Mouse (Mus musculus): ENCODE measurements around the gene Nlgn2. TPM values are rescaled to one million over a fixed set of nuclear protein-coding genes. Genes with fewer than 3 reads are reported as not detected.
A peak's percentile ranks its signal among the peaks of the same experiment; 100 is the strongest.

Nlgn2 gene
- polyA plus RNA-seq, 1 experiment from 2014 or later = 3.4 TPM

DNA sequence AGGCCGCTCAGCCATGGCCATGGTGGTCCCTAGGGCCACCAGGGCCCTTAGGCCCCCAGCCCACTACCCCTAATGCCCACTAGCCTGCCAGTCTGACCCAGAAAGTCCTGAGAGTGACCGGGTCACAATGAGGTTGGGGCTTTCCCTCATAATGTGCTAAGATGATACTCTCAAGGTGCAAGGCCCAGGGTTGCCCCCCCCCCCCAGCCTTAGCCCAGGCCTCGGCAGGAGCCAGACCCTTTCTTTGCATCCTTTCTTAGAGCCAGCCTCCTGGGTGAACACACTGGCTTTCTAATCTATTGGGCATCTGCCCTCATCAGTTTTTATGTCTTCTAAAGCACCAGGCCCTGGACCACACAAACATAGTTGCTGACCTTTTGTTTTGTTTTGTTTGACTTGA lies 15.5 kb downstream of the Nlgn2 start, which contains the start of gene Spem1:
Spem1 (minus strand) TSS at position 101 of the 400 bp plus-strand sequence.
- no peak within 1 kb of the TSS for H3K9ac ChIP-seq (ENCODE audit: low read depth, low read length)
- no peak for ATAC-seq (replicated peaks; ENCODE audit: low FRiP score)
- no peaks in the 10 kb centered on the region; the same call in none of the 2 replicates for H3K27me3 ChIP-seq (replicated peaks; ENCODE audit: control insufficient read depth, insufficient read depth, low read length)
- DNase-seq (ENCODE audit: low spot score) = no peak
- H3K9me3 ChIP-seq (ENCODE audit: control insufficient read depth, low read length) = no peaks in the 10 kb centered on the region
- 79% methylated on average over 3 of the region's 3 CpGs for WGBS
- H3K4me1 ChIP-seq (replicated peaks; ENCODE audit: control insufficient read depth, insufficient read depth, low read length) = no peaks in the 10 kb centered on the region
- no peak within 1 kb of the TSS for H3K4me2 ChIP-seq
- H3K27ac ChIP-seq (ENCODE audit: low read depth, low read length) = no peak within 1 kb of the TSS
- H3K4me3 ChIP-seq (ENCODE audit: low read depth, low read length) = no peak within 1 kb of the TSS
- H3K36me3 ChIP-seq (ENCODE audit: control insufficient read depth, insufficient read depth, low read length) = peaks cover 6% of the 10 kb centered on the region; the same call in 1 of the 2 replicates

DNA sequence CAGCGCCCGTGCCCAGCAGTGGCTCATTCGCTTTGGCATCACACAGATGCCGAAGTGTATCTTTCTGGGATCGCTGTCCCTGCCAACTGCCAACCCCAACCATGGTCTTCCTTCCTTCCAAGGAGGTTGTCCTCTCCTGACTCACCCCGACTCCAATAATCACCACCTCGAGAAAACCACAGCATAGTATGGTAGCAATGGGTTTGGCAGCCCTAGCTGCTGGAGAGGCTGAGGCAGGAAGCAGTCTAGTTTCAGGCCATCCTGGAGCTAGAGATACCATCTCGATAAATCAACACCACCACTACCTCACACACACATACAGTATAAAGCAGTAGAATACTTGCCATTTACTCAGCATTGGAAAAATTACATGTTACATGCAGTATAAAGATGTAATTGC lies 18.7 kb downstream of the Nlgn2 start:
- no peak overlapping the region for H3K4me3 ChIP-seq (ENCODE audit: low read depth, low read length)
- 76% methylated on average over 8 of the region's 8 CpGs for WGBS
- no peak for ATAC-seq (replicated peaks; ENCODE audit: low FRiP score)
- H3K27ac ChIP-seq (ENCODE audit: low read depth, low read length) = no peak overlapping the region
- H3K27me3 ChIP-seq (replicated peaks; ENCODE audit: control insufficient read depth, insufficient read depth, low read length) = peaks cover 3% of the 10 kb centered on the region
- no peaks in the 10 kb centered on the region for H3K36me3 ChIP-seq (ENCODE audit: control insufficient read depth, insufficient read depth, low read length)
- H3K9me3 ChIP-seq (ENCODE audit: control insufficient read depth, low read length) = no peaks in the 10 kb centered on the region
- H3K4me2 ChIP-seq = no peak overlapping the region
- no peak for DNase-seq (ENCODE audit: low spot score)
- H3K9ac ChIP-seq (ENCODE audit: low read depth, low read length) = no peak overlapping the region
- H3K4me1 ChIP-seq (replicated peaks; ENCODE audit: control insufficient read depth, insufficient read depth, low read length) = no peaks in the 10 kb centered on the region

DNA sequence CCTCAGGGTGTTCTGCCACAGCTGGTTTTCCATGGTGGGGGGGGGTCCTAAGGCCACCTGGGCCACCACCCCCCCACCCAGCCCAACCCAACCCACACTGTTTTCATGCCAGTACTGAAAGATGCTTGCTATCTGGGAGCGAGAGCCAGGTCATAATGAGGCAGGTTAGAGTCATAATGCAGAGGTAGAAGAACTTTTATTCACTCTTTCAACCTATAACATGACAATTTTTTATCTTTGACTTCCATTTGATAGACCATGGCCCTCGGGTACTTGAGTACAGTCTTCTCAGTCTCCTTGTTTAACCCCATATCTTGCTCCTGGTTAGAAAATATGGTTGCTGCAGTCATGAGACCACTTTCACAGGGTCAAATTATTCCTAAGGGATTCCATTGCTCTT lies 19.2 kb downstream of the Nlgn2 start, which contains the start of gene Spem2:
Spem2 (minus strand) TSS at position 101 of the 400 bp plus-strand sequence.
- Histone ChIP-seq H3K9me3 (ENCODE audit: control insufficient read depth, low read length) (no peaks in the 10 kb centered on the region), H3K4me2 (no peak within 1 kb of the TSS), H3K27me3 (replicated peaks; ENCODE audit: control insufficient read depth, insufficient read depth, low read length) (peaks cover 3% of the 10 kb centered on the region), H3K4me3 (ENCODE audit: low read depth, low read length) (no peak within 1 kb of the TSS), H3K36me3 (ENCODE audit: control insufficient read depth, insufficient read depth, low read length) (no peaks in the 10 kb centered on the region), H3K27ac (ENCODE audit: low read depth, low read length) (no peak within 1 kb of the TSS), H3K9ac (ENCODE audit: low read depth, low read length) (no peak within 1 kb of the TSS), H3K4me1 (replicated peaks; ENCODE audit: control insufficient read depth, insufficient read depth, low read length) (no peaks in the 10 kb centered on the region)
- 72% methylated on average over 2 of the region's 2 CpGs for WGBS
- DNase-seq (ENCODE audit: low spot score) (no peak), ATAC-seq (replicated peaks; ENCODE audit: low FRiP score) (no peak)

DNA sequence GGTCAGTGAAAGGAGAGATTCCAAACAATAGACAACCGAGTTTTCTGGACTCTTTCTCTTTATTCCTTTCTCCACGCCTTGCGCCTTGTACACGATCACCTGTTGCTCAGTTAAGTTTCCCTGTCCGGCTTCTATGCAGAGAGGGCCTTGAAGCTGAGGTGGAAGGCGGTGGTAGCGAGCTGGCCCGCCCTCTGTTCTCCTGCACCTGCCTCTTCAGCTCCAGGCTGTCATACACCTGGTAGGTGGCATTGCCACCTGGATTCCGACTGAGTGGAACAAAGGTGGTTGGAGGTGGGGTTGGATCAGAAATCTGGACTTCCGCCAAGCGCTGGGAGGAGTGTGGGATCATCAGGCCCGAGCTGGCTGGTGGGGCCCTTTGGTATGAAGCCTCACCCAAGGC lies 21.1 kb downstream of the Nlgn2 start:
- H3K4me3 ChIP-seq (ENCODE audit: low read depth, low read length) = no peak overlapping the region
- no peak overlapping the region for H3K27ac ChIP-seq (ENCODE audit: low read depth, low read length)
- ATAC-seq (replicated peaks; ENCODE audit: low FRiP score) (no peak), DNase-seq (ENCODE audit: low spot score) (no peak)
- no peaks in the 10 kb centered on the region for H3K36me3 ChIP-seq (ENCODE audit: control insufficient read depth, insufficient read depth, low read length)
- no peak overlapping the region for H3K9ac ChIP-seq (ENCODE audit: low read depth, low read length)
- no peaks in the 10 kb centered on the region for H3K4me1 ChIP-seq (replicated peaks; ENCODE audit: control insufficient read depth, insufficient read depth, low read length)
- peaks cover 3% of the 10 kb centered on the region for H3K27me3 ChIP-seq (replicated peaks; ENCODE audit: control insufficient read depth, insufficient read depth, low read length)
- H3K9me3 ChIP-seq (ENCODE audit: control insufficient read depth, low read length) = no peaks in the 10 kb centered on the region
- H3K4me2 ChIP-seq = no peak overlapping the region
- 84% methylated on average over 12 of the region's 12 CpGs for WGBS

DNA sequence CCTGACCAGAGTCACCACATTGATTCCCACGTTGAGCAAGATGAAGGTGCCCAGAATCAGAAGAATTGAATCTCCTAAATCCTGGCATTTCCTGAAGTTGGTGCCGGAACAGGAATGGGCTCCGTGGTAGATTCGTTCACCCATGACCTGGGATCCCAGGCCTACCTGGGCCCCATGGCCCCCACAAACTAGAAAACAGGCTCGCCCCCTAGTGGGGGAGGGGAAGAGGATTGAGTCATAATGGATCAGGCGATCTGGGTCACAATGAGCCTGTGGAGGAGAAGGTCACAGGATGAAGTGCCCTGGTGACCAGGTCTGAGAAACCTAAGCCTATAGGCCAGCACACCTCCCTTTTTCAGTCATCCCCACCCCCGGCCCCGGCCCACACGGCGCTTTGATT lies 22.4 kb downstream of the Nlgn2 start, which contains the start of gene Gm39566:
Gm39566 (minus strand) TSS at position 144 of the 400 bp plus-strand sequence.
- Histone ChIP-seq H3K9me3 (ENCODE audit: control insufficient read depth, low read length) (no peaks in the 10 kb centered on the region), H3K4me2 (no peak within 1 kb of the TSS), H3K27ac (ENCODE audit: low read depth, low read length) (no peak within 1 kb of the TSS), H3K36me3 (ENCODE audit: control insufficient read depth, insufficient read depth, low read length) (no peaks in the 10 kb centered on the region), H3K27me3 (replicated peaks; ENCODE audit: control insufficient read depth, insufficient read depth, low read length) (peaks cover 3% of the 10 kb centered on the region), H3K4me3 (ENCODE audit: low read depth, low read length) (no peak within 1 kb of the TSS), H3K9ac (ENCODE audit: low read depth, low read length) (no peak within 1 kb of the TSS), H3K4me1 (replicated peaks; ENCODE audit: control insufficient read depth, insufficient read depth, low read length) (no peaks in the 10 kb centered on the region)
- 53% methylated on average over 10 of the region's 10 CpGs for WGBS
- DNase-seq (ENCODE audit: low spot score) = no peak
- ATAC-seq (replicated peaks; ENCODE audit: low FRiP score) = no peak

DNA sequence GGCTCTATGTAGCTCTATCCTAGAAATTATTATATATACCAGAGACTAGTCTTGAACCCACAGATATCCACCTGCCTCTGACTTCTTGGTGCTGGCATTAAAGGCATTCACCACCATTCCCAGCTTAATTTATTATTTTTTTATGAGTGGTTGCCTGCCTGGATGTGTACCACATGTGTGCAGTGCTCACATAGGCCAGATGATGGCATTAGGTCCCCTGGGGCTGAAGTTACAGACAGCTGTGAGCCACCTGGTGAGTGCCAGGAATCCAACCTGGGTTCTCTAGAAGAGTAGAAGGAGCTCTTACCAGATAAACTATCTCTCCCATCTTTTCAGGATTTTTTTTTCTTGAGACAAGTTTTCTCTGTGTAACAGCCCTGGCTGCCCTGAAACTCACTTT lies 27.3 kb downstream of the Nlgn2 start:
- Histone ChIP-seq H3K4me1 (replicated peaks; ENCODE audit: control insufficient read depth, insufficient read depth, low read length) (no peaks in the 10 kb centered on the region), H3K36me3 (ENCODE audit: control insufficient read depth, insufficient read depth, low read length) (no peaks in the 10 kb centered on the region), H3K27me3 (replicated peaks; ENCODE audit: control insufficient read depth, insufficient read depth, low read length) (peaks cover 8% of the 10 kb centered on the region), H3K4me3 (ENCODE audit: low read depth, low read length) (no peak overlapping the region), H3K9me3 (ENCODE audit: control insufficient read depth, low read length) (no peaks in the 10 kb centered on the region), H3K9ac (ENCODE audit: low read depth, low read length) (no peak overlapping the region), H3K27ac (ENCODE audit: low read depth, low read length) (no peak overlapping the region), H3K4me2 (no peak overlapping the region)
- ATAC-seq (replicated peaks; ENCODE audit: low FRiP score) (no peak), DNase-seq (ENCODE audit: low spot score) (no peak)

DNA sequence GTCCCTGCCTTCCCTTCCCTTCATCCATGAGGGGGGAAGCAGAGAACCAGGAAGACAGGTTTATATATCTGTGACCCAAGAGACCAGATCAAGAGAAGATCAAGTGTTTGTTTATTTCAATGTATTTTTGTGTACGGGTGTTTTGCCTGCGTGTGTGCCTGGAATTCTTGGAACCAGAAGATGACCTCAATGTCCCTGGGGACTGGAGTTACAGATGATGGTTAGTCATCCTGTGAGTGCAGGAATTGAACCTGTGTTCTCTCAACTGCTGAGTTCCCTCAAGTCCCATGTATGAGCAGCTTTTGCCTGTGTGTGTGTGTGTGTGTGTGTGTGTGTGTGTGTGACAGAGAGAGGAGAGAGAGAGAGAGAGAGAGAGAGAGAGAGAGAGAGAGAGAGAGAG lies 29.9 kb downstream of the Nlgn2 start:
- ATAC-seq (replicated peaks; ENCODE audit: low FRiP score) (no peak), DNase-seq (ENCODE audit: low spot score) (no peak)
- Histone ChIP-seq H3K9ac (ENCODE audit: low read depth, low read length) (no peak overlapping the region), H3K4me1 (replicated peaks; ENCODE audit: control insufficient read depth, insufficient read depth, low read length) (peaks cover 24% of the 10 kb centered on the region), H3K9me3 (ENCODE audit: control insufficient read depth, low read length) (no peaks in the 10 kb centered on the region), H3K36me3 (ENCODE audit: control insufficient read depth, insufficient read depth, low read length) (no peaks in the 10 kb centered on the region), H3K4me2 (no peak overlapping the region), H3K27ac (ENCODE audit: low read depth, low read length) (no peak overlapping the region), H3K27me3 (replicated peaks; ENCODE audit: control insufficient read depth, insufficient read depth, low read length) (peaks cover 35% of the 10 kb centered on the region), H3K4me3 (ENCODE audit: low read depth, low read length) (no peak overlapping the region)
- WGBS = 88% methylated on average over 2 of the region's 2 CpGs

DNA sequence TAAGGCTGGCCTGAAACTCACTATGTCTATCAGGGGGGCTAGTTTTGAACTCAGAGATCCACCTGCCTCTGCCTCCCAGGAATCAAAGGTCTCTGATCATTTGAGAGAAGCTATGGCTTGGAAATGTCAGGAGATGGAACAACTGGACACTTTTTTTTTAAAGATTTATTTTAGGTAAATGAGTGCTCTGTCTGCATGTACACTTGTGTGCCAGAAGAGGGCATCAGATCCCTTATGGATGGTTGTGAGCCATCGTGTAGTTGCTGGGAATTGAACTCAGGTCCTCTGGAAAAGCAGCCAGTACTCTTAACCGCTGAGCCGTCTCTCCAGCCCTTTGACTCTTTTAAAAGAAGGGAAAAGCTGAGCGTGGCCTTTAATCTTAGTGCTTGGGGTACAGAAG lies 31.2 kb downstream of the Nlgn2 start:
- Histone ChIP-seq H3K4me3 (ENCODE audit: low read depth, low read length) (no peak overlapping the region), H3K36me3 (ENCODE audit: control insufficient read depth, insufficient read depth, low read length) (no peaks in the 10 kb centered on the region), H3K27ac (ENCODE audit: low read depth, low read length) (no peak overlapping the region), H3K9ac (ENCODE audit: low read depth, low read length) (no peak overlapping the region), H3K4me1 (replicated peaks; ENCODE audit: control insufficient read depth, insufficient read depth, low read length) (peaks cover 33% of the 10 kb centered on the region), H3K27me3 (replicated peaks; ENCODE audit: control insufficient read depth, insufficient read depth, low read length) (peaks cover 47% of the 10 kb centered on the region), H3K9me3 (ENCODE audit: control insufficient read depth, low read length) (no peaks in the 10 kb centered on the region), H3K4me2 (no peak overlapping the region)
- DNase-seq (ENCODE audit: low spot score) = no peak
- ATAC-seq (replicated peaks; ENCODE audit: low FRiP score) = no peak
- WGBS = 71% methylated on average over 4 of the region's 4 CpGs

DNA sequence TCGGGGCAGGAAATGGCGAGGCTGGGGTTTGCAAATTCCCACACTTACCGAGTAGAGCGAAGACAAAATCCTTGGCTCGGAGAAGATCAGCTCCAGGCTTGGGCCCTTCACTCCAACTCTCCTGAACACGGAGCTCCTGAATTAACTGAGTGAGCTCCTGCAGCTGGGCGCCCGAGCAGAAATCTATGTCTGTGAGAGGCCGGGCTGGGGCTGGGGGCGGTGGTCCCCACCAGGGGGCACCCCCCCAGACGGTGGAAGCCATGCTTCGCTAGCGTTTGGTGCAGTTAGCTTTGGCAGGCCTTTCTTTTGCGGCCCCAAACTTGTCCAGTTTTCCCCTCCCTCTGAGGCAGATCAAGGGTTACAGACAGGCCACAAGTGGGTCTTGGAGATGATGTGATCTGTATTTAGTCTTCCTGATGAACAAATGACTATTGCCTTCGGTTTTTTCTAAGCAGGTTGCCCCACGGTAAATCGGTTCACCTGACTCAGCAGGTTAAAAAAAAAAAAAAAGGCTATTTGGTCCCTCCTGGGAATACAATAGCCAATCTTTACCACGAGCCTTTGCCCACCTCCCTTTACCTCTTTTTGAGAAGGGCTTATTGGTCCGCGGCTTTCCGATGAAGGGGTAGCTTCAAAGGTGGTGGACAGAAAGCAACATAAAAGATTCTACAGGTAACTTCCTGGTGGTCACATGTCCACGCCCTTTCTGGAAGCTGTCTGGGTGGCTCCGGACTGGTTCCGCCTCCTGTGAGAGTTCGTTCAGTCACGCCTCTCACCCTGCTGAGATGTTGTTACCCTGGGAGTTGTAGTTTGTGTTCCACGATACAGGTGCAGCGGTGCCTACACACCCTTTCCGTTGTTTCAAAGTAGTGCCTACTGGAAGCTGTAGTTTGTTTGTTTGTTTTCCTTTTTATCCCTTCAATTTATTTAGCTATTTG lies 32.3 kb downstream of the Nlgn2 start, which contains the start of gene Tmem102:
Tmem102 (minus strand) TSS at position 653 of the 938 bp plus-strand sequence.
- H3K36me3 ChIP-seq (ENCODE audit: control insufficient read depth, insufficient read depth, low read length) = no peaks in the 10 kb centered on the region
- H3K9ac ChIP-seq (ENCODE audit: low read depth, low read length) = peak within 1 kb of the TSS; percentile 25; the same call in 1 of the 2 replicates
- WGBS = 14% methylated on average over 29 of the region's 29 CpGs
- ATAC-seq (replicated peaks; ENCODE audit: low FRiP score) = no peak
- peaks cover 59% of the 10 kb centered on the region for H3K27me3 ChIP-seq (replicated peaks; ENCODE audit: control insufficient read depth, insufficient read depth, low read length)
- H3K27ac ChIP-seq (ENCODE audit: low read depth, low read length) = no peak within 1 kb of the TSS
- H3K4me1 ChIP-seq (replicated peaks; ENCODE audit: control insufficient read depth, insufficient read depth, low read length) = peaks cover 41% of the 10 kb centered on the region
- DNase-seq (ENCODE audit: low spot score) = no peak
- peak within 1 kb of the TSS; percentile 94 for H3K4me2 ChIP-seq
- H3K4me3 ChIP-seq (ENCODE audit: low read depth, low read length) = peak within 1 kb of the TSS; percentile 58
- H3K9me3 ChIP-seq (ENCODE audit: control insufficient read depth, low read length) = no peaks in the 10 kb centered on the region

Data from liver, embryonic 11.5 days (tissue).